Mouse (Mus musculus) CH12F3 (cell line): ENCODE measurements around the gene Gm7995.
"Not testable (repeated sequence)": the region's sequence is repeated elsewhere in the genome, so short reads cannot be mapped to it uniquely, and the experiment has no call there.

Experiments
- in situ Hi-C: fragments of 300-500 bp; cut with MboI; formaldehyde crosslinking; loops from 2 replicates; pipeline ENCODE4 v1.14.3; 2020; ENCODE audit warnings: low sequenced_read_pairs

Gm7995 gene

DNA sequence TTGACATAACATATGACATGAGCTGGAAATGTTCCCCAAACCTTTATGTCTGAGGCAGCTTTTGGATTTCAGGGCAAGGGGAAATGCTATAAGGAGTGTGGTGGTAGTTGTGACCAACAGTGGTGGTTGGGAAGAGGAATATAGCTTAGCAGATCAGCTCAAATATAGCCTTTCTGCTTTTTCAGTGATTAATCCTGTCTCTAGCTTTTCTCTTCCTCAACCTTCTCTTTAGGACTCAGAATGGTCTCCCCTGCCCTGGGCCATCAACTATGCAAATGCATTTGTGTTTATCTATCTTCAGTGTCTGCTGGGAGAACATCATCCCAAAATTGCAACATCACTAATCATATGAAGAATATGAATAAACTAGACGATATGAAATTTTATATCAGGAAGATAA, at the start of gene Gm7995:
Gene Gm7995, plus strand, starts transcription at position 301 of the 400 bp plus-strand sequence.
- in situ Hi-C loops = not testable (repeated sequence)

DNA sequence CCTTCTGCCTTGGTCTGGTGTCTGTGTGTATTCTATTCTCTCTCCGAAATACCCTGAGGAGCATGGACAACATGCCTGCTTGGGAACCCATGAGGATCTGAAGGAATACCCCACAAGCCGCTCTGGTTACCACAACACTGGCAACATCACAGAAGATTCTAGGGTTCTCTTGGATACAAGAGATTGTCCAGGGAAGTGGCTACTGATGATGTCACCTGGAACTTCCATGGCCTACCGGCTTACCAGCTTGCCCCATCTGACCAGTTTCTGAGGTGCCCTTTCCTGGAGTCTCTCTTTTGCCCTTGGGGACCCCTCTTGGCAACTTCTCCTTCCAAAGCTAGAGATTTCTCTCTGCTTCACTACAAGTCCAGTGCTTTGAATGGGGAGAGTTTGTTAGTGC, 12.8 kb upstream of the Gm7995 start, which contains the start of gene Gm9611:
Gene Gm9611, minus strand, starts transcription at position 101 of the 400 bp plus-strand sequence.
- in situ Hi-C loops = not testable (repeated sequence)
